Mouse (Mus musculus): ENCODE results near the gene Ncoa1.

The Ncoa1 gene

DNA sequence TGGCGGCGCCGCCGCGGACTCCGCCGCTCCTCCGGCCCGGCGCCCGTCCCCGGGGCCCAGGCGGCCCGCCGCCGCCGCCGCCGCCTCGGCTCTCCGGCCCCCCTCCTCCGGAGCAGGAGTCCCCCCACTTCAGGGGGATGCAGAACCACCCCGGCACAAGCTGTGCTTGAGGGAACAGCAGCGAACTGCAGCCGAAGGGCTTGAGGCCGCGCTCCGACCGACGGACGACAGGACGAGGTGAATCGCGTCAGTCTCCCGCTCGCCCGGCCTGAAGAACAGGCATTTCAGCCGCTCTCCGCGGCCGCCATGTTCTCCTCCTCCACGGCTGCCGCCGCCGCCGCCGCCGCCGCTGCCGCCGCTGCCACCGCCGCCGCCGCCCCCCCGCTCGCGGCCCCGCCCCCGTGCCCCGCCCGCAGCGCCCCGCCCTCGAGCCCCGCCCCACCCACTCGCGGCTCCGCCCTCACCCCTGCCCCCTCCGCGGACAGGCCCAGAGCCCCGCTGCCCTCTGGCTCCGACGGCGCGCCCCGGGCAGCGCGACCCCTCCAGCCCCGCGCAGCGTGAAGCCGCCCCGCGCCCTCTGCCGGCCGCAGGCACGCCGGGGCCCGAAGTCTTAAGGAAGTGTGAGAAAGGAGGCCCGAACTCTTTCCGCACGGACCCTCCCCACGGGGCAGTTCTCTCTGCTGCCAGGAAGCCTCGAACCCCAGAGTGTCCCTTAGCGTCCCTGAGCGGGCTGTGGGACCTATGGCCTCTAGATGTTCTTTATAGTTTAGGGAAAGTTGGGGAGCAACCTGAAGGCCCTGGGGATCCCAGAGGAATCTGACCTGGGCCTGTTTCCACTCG, at the start of gene Ncoa1:
Gene Ncoa1, minus strand, starts transcription at position 351 of the 840 bp plus-strand sequence.
- DNase-seq (ENCODE audit: low spot score), result peak; percentile 77

DNA sequence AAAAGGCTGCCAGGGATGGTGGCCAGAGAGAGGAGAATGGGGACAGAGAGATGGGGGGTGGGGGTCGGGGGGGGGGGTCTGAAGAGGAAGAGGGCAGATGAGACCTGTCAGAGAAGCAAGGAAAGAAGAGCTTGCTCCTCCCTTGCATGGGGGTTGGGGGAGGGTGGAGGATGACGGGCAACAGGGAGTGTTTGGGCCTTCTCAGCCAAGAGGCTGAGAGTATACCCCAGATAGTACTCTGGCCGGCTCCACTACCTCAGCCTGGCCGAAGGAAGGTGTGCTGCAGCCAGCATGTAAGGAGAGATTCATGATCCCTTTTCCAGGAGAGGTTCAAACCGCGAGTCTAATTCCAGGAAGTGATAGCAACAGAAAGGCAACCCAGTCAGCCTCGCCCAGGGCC, 47.6 kb upstream of the Ncoa1 start:
- no peak for DNase-seq (ENCODE audit: low spot score)

DNA sequence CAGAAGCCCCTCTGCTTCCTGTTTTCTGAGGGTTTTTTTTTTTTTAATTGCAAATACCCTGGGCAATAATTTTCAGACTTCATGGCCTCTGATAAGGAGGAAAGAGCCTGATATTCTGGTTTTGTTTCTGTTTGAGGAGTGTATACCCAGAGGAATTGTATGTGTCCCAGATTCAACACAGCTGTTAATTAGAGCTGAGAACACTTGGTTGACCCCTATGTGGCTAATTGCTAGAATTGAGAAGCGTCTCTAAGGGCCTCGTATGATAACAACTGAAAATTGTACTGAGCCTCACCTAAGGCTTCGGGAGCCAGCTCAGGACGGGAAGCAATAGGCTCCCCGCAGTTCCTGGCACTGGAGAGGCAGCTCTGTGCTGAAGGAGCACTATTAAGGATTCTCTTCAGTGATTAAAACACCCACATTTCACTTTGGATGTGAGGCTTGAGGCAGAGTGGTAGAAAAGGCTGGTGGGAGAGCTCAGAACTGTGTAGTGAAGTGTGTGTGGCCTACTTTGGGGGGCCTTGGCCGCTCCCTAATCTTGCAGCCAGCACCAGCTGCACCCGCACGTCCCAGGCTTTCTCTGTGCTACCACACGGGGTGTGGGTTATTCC, 46.8 kb upstream of the Ncoa1 start:
- no peak for DNase-seq (ENCODE audit: low spot score)

DNA sequence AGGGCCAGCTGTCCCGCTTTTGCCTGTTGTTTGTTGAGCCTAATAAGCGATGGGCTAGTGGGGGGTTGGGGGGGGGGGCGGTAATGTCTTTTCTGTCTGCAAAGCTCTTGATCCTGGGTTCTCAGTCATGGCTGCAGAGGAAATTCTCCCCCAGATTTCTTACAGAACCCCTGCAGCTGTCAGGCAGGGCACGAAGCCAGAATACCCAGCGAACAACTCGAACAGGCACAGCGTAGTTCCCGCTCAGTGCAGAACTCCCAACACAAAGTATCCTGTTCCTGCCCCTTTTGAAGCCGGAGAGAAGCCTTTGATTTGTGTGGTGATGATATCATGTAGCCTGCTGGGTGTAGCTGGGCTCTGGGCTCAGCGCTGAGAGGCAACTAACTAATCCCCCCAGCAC, 46.2 kb upstream of the Ncoa1 start:
- peak; percentile 70 for DNase-seq (ENCODE audit: low spot score)

DNA sequence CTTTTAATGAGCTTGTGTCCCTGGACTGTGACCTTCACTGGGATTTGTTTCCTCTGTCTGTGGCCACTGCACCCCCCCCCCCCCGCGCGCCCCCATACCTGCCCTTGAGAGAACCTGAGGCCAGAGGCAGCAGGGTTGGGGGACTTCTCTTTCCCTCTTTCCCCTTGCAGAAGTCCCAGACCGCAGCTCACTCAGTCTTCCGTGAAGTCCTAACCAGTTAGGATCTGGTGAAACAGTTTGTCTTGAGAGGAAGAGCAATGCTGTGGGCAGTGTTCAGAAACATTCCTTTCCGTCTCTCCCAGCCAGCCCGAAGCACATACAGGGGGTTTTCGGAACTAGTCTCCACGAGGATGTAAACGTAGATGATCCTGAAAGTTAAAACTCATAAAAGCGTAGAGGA, 42.0 kb upstream of the Ncoa1 start:
- DNase-seq (ENCODE audit: low spot score), result no peak

DNA sequence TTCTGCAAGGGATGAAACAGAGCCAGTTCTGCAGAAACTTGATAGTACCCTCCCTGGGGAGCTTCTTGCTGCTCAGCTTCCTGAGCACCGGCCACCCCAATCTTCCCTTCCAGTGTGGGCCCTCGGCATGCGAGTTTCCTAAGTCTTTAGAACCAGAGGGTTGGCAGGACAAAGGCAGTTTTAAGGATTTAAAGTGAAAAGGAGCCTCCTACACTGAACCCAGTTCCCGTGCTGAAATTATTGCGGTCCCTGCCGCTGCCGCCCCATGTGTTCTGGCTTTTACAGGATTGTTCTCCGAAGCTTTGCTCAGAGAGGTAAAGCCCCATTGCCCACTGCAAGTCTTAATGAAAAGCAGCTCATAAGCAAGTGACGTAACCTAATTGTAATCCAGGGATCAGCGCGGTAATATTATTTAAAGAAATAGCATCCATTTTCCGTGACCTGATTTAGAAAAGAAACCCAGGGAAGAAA, 32.6 kb upstream of the Ncoa1 start:
- no peak for DNase-seq (ENCODE audit: low spot score)

DNA sequence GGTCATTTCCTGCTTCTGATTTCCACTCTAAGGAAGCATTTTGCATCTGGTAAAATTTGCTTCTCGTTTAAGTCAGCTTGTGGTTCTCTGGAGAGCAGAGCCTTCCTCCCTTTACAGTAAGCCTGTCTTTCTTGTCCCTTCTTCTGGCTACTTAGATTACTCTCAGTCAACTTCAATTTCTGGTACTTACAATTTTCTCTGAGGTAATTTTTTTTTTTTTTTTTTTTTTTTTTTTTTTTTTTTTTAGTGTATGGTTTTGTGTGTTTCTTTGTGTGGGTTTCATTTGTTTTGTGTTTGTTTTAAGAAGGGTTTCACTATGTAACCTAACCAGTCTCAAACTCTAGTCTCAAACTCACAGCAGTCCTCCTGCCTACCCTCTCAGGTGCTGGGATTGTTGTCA, 31.2 kb upstream of the Ncoa1 start:
- no peak for DNase-seq (ENCODE audit: low spot score)

DNA sequence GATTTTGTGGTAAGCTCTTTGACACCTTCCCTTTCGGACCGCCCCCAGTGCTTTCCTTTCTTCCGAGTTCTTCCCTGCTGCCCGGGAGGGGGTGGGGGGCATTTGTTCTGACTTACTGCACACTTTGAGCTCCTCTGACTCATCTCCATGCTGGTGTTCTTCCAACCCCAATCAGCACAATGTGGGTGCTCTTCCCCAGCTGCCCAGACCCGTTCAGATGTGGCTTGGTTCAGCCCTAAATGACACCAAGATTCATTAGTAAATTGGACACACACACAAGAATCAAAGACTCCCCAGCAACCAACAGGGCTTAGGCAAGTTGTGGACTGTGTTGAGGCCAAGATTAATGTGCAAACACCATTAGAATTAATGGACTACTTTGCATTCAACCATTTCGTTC, 30.5 kb upstream of the Ncoa1 start:
- no peak for DNase-seq (ENCODE audit: low spot score)

DNA sequence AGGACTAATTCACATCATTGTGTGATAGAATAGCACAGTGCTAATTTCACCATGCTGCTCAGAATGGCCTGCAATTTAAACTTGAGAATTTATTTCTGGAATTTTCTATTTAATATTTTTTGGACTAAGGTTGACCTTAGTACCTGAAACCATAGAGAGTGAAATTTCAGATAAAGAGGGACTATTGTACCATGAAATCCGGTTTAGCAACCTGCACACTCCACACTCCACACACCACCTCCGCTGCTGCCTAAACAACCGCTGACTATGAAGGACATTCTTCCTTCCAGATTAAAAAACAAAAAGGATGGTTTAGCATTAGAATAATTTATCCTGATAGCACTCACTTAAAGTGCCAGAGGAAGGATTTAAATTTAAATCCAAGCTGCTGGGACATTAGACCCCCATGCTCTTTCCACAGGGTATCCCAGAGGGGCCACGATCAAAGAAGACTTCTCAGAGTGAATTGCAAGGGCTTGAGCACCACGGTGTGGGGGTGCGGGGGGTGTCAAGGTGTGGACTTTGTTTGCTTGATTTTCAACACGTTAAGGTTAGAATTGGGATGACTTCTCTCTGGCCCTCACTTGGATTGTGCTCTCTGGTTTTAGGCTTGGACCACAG, 29.9 kb upstream of the Ncoa1 start:
- no peak for DNase-seq (ENCODE audit: low spot score)

DNA sequence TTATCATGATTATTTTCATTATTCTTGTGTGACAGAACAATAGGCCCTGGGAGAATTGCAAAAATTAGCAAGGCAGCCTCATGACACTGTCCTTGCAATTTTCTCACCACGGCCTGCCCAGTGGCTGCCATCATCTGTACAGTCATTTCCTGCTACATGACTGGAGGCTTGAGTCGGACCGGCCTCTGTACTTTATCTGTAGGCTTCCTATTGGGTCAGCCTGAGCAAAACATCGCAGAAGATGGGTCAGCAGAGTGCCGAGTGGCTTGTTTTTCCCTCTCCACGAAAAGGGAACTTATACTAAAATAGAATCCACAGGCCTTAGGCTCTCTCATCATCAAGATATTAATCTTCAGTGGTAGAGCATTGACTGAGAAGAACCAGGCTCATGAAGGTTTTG, 28.3 kb upstream of the Ncoa1 start:
- DNase-seq (ENCODE audit: low spot score), result no peak

DNA sequence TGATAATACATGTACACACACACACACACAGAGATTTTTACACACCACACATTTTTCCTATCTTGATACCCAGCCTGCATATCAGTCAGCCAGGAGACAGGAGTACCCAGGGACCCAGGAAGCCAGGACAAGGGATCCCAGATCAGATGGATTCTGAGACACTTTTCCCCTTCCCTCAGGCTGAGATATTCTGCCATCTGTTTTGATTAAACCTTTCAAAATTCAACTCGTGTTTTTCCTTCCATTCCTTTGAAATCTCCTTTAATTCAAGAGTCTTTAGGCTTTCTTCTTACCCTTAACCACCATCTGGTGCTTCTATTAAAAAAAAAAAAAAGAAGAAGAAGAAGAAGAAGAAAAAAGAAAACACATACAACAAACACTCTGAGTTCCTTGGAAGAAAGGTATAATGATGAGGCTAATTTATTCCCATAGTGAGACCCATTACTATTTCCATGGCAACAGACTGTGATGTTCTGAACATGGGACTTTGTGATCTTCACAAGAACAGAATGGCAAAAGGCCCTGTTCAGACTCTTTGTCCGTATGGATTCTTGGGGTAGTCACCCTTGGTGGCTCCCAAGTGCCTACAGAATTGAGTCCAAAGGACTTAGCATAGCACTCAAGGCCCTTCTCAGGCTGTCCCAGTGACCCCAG, 26.8 kb upstream of the Ncoa1 start:
- DNase-seq (ENCODE audit: low spot score), result no peak

DNA sequence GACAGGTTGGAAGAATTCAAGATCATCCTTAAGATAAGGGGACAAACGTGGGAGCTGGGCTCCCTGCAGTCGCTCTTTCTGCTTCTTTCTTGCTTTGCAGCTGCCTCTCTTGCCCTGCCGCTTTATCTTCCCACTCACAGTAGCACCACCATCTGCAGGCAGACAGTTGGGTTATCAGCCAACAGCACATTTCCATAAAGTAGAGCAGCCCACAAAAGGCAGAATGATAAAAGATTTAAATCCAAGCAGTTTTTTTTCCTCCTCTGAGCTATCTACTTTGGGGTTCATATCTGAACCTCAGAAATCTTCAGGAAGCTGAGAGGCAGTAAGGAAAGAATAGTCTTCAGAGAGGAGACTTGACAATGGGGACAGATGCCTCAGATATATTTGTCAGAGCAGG, 24.9 kb upstream of the Ncoa1 start:
- no peak for DNase-seq (ENCODE audit: low spot score)

DNA sequence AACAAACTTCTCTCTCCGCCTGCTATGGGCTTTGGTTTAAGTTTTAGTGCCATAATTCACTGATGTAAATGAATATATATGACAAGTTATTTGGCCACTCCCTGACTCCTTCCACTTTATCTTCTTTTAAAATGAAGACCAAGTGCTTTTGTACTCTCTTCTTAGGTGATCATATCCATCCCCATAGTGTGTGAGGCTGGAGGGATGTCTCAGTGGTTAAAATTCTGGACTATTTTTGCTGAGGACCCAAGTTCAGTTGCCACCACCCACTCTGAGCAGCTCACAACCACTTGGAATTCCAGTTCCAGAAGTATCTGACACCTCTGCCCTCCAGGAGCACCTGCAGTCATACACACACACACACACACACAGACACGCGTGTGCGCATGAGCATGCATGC, 23.5 kb upstream of the Ncoa1 start:
- no peak for DNase-seq (ENCODE audit: low spot score)

DNA sequence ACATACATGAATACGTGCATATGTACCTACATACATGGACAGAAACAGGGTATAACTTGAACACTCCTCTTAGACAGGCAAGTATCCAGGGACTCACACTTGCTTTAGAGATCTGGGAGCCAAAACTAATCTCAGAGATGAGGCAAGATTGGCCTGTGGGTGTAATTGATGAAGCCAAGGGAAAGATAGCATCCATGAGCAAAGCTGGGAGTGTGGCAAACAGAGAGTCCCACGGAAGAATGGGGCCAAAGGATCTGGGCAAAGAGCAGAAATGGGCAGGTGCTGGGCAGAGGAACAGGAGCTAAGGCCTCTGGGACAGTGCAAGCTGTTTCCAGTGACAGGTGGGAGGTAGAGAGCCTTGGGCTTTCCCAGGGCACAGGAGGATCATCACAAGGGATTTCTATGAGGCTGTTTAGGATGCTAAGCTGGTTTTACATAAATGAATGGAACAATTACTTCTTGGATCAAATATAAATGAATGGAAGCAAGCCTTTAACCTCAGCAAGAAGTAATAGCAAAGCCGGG, 22.7 kb upstream of the Ncoa1 start:
- no peak for DNase-seq (ENCODE audit: low spot score)

DNA sequence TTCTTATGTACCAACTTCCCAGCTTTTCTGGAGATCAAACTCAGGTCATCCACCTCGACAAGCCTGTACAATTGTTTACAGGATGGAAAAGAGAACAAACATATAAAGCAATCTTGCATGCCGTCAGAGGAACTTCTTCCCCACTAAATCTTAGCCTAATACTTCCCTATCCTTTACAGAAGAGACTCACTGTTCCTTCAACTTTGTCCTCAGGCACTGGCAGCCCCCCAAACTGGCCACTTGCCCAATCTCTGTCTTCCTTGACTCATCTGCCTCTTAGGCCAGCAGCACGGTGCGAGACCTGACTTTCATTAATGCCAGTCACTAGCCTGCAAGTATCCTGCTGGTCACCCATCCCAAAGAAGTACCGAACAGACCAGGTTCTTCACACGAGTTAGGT, 11.4 kb upstream of the Ncoa1 start:
- no peak for DNase-seq (ENCODE audit: low spot score)

DNA sequence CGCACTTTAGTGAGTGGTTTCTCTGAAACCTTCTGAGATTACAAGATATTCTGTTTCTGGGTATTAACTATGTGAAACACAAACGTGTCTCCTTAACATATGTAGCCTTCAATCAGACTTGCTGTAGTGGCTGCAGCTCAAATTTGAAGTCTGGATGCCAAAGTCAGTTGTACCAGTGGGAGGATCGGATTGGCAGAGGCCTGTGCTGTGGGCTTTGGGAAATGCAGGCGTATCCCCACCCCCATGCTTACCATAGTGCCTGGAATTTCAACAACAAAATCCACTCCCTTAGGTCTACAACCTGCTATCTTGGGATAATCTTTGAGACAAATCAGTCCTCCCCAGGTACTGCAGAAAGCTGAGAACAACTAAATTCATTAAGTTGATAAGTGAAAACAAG, 6.4 kb upstream of the Ncoa1 start:
- DNase-seq (ENCODE audit: low spot score), result no peak

DNA sequence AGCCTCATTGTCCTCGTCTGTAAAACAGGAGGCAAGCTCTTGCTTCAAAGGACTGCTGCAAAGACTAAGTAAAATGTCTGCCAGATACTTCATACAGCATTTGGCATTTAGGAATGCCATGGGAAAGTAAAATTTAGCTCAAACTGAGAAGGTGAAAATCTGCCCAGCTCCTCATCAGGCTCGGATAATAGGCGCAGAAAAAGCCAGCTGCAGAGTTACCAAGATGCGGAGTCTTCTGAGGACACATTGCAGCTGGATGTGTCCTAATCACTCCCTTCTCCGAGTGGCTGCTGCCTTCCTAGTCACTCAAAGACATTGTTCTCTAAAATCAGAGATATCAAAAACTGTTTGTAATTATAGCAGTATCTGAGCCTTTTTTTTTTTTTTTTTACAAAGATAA, 4.7 kb upstream of the Ncoa1 start:
- no peak for DNase-seq (ENCODE audit: low spot score)

DNA sequence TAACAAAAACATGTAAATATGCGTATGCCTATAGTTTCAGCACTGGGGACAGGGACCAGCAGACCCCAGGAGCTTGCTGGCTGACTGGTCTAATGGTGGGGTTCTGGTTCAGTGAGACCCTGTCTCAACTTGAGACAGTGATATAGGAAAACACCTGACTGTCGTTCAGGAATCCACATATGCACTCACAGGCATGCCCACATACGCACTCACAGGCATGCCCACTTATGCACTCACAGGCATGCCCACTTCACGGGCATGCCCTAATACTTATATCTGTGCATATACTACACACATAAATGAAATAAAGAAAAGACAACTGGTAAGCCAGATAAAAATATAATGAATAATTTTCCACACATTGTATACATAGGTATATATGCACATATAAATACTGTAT, 3.3 kb upstream of the Ncoa1 start:
- DNase-seq (ENCODE audit: low spot score), result no peak

DNA sequence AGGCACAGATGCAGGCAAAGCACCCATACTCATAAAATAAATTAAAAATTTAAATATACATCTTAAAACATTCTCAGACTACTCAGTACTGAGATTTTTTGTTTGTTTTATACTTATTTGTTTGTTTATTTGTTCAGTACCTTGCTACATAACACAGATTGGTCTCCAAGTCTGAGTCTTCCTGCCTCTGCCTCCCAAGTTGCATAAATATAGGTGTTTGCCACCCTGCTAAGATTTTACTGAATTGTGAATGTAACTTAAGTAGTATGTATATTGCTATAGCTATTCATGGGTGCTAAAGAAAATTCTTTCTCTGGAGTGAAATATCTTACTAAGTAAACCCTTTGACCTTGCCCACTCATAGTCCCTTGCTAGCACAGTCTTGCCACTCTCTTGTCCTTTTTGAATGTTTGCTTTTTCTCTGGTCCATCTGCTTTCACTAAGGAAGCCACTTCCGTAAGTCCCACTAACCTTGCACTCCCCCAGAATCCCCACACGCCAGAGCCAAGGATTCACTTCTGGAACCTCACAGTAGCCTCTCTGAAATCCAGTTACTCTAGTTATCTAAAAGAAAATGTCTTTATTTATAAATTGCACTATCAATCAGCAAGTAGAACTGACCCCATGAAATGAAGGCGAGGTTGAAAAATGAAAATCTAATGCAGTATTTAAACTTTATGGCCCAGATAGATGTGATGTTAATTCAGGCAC, 2.3 kb upstream of the Ncoa1 start:
- no peak for DNase-seq (ENCODE audit: low spot score)

DNA sequence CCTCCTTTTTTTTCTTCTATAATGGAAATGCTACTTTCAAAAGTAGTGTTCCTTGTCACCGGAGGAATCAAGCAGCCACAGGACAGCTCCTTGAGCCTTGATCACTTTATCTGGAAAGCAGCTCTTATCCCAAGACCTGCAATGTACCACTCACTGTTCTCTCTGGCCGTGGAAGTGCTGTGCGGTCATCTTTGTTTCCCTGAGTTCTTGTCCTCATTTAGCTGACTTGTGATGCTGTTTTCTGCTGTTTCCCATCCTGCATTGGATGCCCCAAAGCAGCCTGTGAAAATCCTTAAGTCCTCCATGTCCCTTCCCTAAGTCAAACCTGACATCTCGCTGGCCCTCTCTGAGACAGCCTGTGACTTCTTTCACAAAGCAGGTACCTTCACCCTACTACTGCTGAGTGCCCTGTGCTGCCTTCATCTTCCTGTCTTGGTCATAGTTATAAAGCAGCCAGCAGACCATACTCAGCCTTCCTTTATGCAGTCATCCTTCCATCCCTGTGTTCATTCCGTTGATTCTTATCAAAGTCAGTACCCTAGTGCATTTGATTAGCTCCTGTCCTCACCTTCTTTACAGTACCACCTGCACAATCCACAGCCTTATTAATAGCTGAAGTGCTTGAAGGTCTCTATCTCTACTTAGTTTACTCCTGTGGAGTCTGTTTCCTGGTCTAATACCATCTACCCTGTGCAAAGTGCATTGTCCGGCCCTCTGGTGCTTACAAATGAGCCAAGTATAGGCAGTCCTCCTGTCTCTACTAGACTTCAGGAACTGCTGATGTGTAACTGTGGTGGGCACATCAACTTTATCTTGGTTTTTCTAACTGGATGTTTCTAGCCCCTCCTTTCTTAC, 1.2 kb upstream of the Ncoa1 start:
- no peak for DNase-seq (ENCODE audit: low spot score)

DNA sequence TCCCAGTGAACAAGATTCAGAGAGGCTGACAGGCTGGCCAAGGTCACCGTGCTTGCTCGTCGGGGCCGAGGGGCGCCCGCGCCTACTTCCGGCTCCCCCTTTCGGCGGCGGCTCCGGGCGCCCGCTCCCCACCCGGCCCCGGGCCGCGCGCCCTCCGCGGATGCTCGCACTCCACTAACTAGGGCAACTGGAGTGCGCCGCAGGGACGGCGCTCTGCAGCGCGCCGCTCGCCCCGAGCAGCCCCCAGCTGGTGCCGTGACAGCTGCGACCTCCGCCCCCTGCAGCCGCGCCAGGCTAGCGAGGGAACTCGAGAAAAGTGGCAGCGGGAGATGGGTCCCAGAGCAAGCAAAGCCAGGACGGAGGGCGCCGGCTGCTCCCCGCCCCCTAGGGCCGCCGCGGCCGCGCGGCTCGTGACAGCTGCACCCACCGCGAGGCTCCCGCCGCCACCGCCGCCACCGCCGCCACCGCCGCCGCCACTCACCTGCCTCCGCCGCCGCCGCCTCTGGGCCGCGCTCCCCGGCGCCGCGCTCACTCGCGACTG, 621 bp downstream of the Ncoa1 start:
- peak; percentile 62 for DNase-seq (ENCODE audit: low spot score)

All from embryo, embryonic 10.5 days (tissue).